Mouse (Mus musculus): ENCODE results near the gene Btbd9.

DNA sequence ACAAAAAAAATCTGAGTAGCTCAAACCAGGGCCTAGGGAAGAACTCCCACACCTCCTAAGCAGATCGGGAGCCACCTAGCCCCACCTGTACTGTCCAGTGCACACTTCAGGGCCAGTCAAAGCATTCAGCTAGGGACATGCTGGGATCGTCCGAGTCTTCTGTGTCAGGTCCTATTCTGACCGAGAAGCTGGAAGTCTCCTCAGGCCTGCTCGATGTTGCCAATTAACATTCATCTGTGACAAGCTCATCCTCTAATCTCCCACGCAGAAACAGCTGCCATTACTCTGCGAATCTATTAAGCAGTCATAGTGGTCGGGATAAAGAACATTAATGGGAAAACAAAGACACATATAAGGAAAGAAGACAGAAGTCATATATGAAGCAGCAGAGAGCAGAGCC lies 106.0 kb downstream of the Btbd9 start:
- TF ChIP-seq ZNF384 (IDR thresholded peaks at IDR 0.05; ENCODE audit: low read depth, low read length): no peak
- TF ChIP-seq HCFC1 (IDR thresholded peaks at IDR 0.05; ENCODE audit: borderline replicate concordance, insufficient read depth, low read length): no peak
- TF ChIP-seq ZC3H11A (IDR thresholded peaks at IDR 0.05; ENCODE audit: borderline replicate concordance, low read depth, low read length): no peak
- no peak for TF ChIP-seq MAFK (IDR thresholded peaks at IDR 0.05; ENCODE audit: insufficient read depth, low read depth, low read length)
- TF ChIP-seq CHD2 (IDR thresholded peaks at IDR 0.05; ENCODE audit: low read depth, low read length): no peak
